In genomic region chr3:20150511-20150910, GRCm38 (mm10) we compare ENCODE assay signal across 27 mouse cellular contexts. TPM values are rescaled to one million over a fixed set of nuclear protein-coding genes. Genes with fewer than 3 reads are reported as not detected.
DNase-seq lines count a peak whose midpoint lies in the region; ATAC-seq and TF ChIP-seq lines count a peak whose summit lies in the region.
"Had no signal": no experiment of that assay in that cellular context is flagged by ENCODE, and none has a peak within 500 bp of the region (broad histone marks: within the 10 kb centered on the region; RNA-seq: fewer than 3 reads in every experiment).

No protein-coding gene starts in this region.

- 0 out of 2 replicates have a peak, but pooled peaks cover 9% of the 10 kb centered on the region for H3K36me3 ChIP-seq in heart, embryonic 11.5 days (ENCODE audit: control insufficient read depth, insufficient read depth, low read length)
- H3K36me3 ChIP-seq in heart, embryonic 14.5 days (ENCODE audit: control insufficient read depth, insufficient read depth, low read length) = peaks cover 64% of the 10 kb centered on the region
- peaks cover 45% of the 10 kb centered on the region for H3K36me3 ChIP-seq in heart, postnatal 0 days (replicated peaks; ENCODE audit: control insufficient read depth, insufficient read depth, low read length)
- H3K36me3 ChIP-seq: embryonic facial prominence, embryonic 12.5 days; hindbrain, embryonic 13.5 days; intestine, embryonic 15.5 days had no signal

- H3K4me3 ChIP-seq in heart, embryonic 11.5 days (ENCODE audit: low read depth, low read length) = no peak overlapping the region
- no peak overlapping the region for H3K4me3 ChIP-seq in heart, embryonic 14.5 days (ENCODE audit: control insufficient read depth in 1 of 2, insufficient read depth in 1 of 2, low read depth in 1 of 2, low read length in 2 of 2)
- H3K4me3 ChIP-seq in heart, postnatal 0 days (ENCODE audit: low read depth, low read length) = no peak overlapping the region
- H3K4me3 ChIP-seq: embryonic facial prominence, embryonic 12.5 days; embryonic facial prominence, embryonic 15.5 days; gastrocnemius, adult 2 months; hindbrain, embryonic 10.5 days; hindbrain, embryonic 13.5 days; intestine, embryonic 15.5 days had no signal

- H3K4me1 ChIP-seq in heart, embryonic 11.5 days (ENCODE audit: control insufficient read depth, insufficient read depth, low read length) = peaks cover 17% of the 10 kb centered on the region
- H3K4me1 ChIP-seq in heart, embryonic 14.5 days (ENCODE audit: control insufficient read depth in 2 of 2, insufficient read depth in 2 of 2, low read length in 2 of 2) = peaks cover 11 to 48% of the 10 kb centered on the region in 2 experiments
- H3K4me1 ChIP-seq in heart, postnatal 0 days (ENCODE audit: control insufficient read depth, insufficient read depth) = peaks cover 50% of the 10 kb centered on the region

- no peak overlapping the region for H3K9ac ChIP-seq in heart, embryonic 11.5 days (ENCODE audit: low read depth, low read length)
- H3K9ac ChIP-seq in heart, embryonic 14.5 days (ENCODE audit: low read length) = peak overlapping the region; percentile 99
- no peak overlapping the region for H3K9ac ChIP-seq in heart, postnatal 0 days (replicated peaks; ENCODE audit: low read depth, low read length)
- H3K9ac ChIP-seq: embryonic facial prominence, embryonic 12.5 days; embryonic facial prominence, embryonic 15.5 days; forebrain, postnatal 0 days; hindbrain, embryonic 13.5 days; intestine, embryonic 15.5 days had no signal

- TF ChIP-seq EP300 in heart, postnatal 0 days (IDR thresholded peaks at IDR 0.05; ENCODE audit: low read depth) = no peak

- no peak for DNase-seq in heart, postnatal 4 days
- no peak for DNase-seq in heart, adult 8-10 months (ENCODE audit: low spot score)
- no peak for DNase-seq in heart, postnatal 0 days (ENCODE audit: low spot score)
- DNase-seq in heart, postnatal 25 days (ENCODE audit: low spot score) = no peak
- DNase-seq in ZHBTc4 (ENCODE audit: low read depth, low spot score) = peak; percentile 52
- DNase-seq in gastrocnemius, postnatal 10 days = no peak
- DNase-seq: adrenal gland, adult 2 months; adrenal gland, postnatal 14 days; cerebellum, adult 11 months; cerebellum, adult 2 months; cerebellum, adult 9-11 months; cerebellum, postnatal 25 days; forebrain, postnatal 0 days; gastrocnemius, adult 2 months; gastrocnemius, postnatal 25 days; kidney, adult 18-20 months; kidney, adult 9 months had no signal

- no peak for TF ChIP-seq CTCF in heart, postnatal 0 days (IDR thresholded peaks at IDR 0.05; ENCODE audit: low read depth)

- no peaks in the 10 kb centered on the region for H3K27me3 ChIP-seq in heart, embryonic 11.5 days (ENCODE audit: control insufficient read depth, insufficient read depth, low read length)
- no peaks in the 10 kb centered on the region for H3K27me3 ChIP-seq in heart, embryonic 14.5 days (ENCODE audit: control insufficient read depth, insufficient read depth, low read length)
- no peaks in the 10 kb centered on the region for H3K27me3 ChIP-seq in heart, postnatal 0 days (ENCODE audit: control insufficient read depth, insufficient read depth, low read length)
- H3K27me3 ChIP-seq: embryonic facial prominence, embryonic 12.5 days; embryonic facial prominence, embryonic 15.5 days; hindbrain, embryonic 13.5 days; intestine, embryonic 15.5 days had no signal

- no peak for ATAC-seq in heart, embryonic 11.5 days (replicated peaks; ENCODE audit: insufficient number of reproducible peaks, low FRiP score, low TSS enrichment)
- ATAC-seq in heart, embryonic 14.5 days (ENCODE audit: insufficient number of reproducible peaks, insufficient read depth, low FRiP score, low read depth) = no peak
- no peak for ATAC-seq in heart, postnatal 0 days (ENCODE audit: insufficient read depth, low read depth)
- ATAC-seq: CD4-positive, CD25-positive, alpha-beta regulatory T cell, adult 4 months; forebrain, embryonic 14.5 days; forebrain, postnatal 0 days; hindbrain, embryonic 16.5 days; intestine, embryonic 15.5 days had no signal

- no peaks in the 10 kb centered on the region for H3K9me3 ChIP-seq in heart, embryonic 11.5 days (replicated peaks; ENCODE audit: control insufficient read depth, low read length)
- no peaks in the 10 kb centered on the region for H3K9me3 ChIP-seq in heart, embryonic 14.5 days (ENCODE audit: control insufficient read depth, low read length)
- no peaks in the 10 kb centered on the region for H3K9me3 ChIP-seq in heart, postnatal 0 days (replicated peaks; ENCODE audit: control insufficient read depth, low read length)
- H3K9me3 ChIP-seq: embryonic facial prominence, embryonic 12.5 days; embryonic facial prominence, embryonic 15.5 days; hindbrain, embryonic 10.5 days; hindbrain, embryonic 13.5 days; intestine, embryonic 15.5 days had no signal

- WGBS in heart, embryonic 11.5 days (ENCODE audit: insufficient replicate concordance) = 40% methylated on average over 2 of the region's 2 CpGs
- 26% methylated on average over 2 of the region's 2 CpGs for WGBS in heart, embryonic 14.5 days
- WGBS in heart, postnatal 0 days = 44% methylated on average over 2 of the region's 2 CpGs

- H3K27ac ChIP-seq in heart, embryonic 11.5 days (ENCODE audit: low read depth, low read length) = peak overlapping the region; percentile 73
- H3K27ac ChIP-seq in heart, embryonic 14.5 days (replicated peaks in 1 of 2; ENCODE audit: control insufficient read depth in 1 of 2, insufficient read depth in 1 of 2, low read depth in 2 of 2, low read length in 2 of 2) = peak overlapping the region; percentile 38 to 96
- H3K27ac ChIP-seq in heart, postnatal 0 days (ENCODE audit: low read depth) = peak overlapping the region; percentile 48; the same call in 1 of the 2 replicates
- H3K27ac ChIP-seq: embryonic facial prominence, embryonic 12.5 days; embryonic facial prominence, embryonic 15.5 days; hindbrain, embryonic 10.5 days; hindbrain, embryonic 13.5 days; intestine, embryonic 15.5 days had no signal

- H3K4me2 ChIP-seq in heart, embryonic 11.5 days = peak overlapping the region; percentile 63
- peak overlapping the region; percentile 61 for H3K4me2 ChIP-seq in heart, embryonic 14.5 days (ENCODE audit: low read length)
- H3K4me2 ChIP-seq in heart, postnatal 0 days (ENCODE audit: low read depth, low read length) = no peak overlapping the region
- H3K4me2 ChIP-seq: embryonic facial prominence, embryonic 12.5 days; embryonic facial prominence, embryonic 15.5 days; hindbrain, embryonic 13.5 days; intestine, embryonic 15.5 days had no signal

- intact Hi-C loops in heart, postnatal 25 days (cut with DNase I) = loop anchor here (5.0 to 10.0 kb wide), 2 partner anchors 47 to 526 kb away; partner anchors contain the start of gene 1700064H15Rik

RNA-seq across cellular contexts. Expression of gene Gyg, which starts 4.6 kb away (rescaled TPM):
- polyA plus RNA-seq in heart, embryonic 11.5 days (2014; fragmentation: Nextera tagmentation; extraction: Ambion mirVana) = 797 and 836 TPM in 2 replicates
- 100 to 1,000 TPM; 226 to 231 TPM for total RNA-seq in heart, postnatal 4 days (2021)
- 778 and 797 TPM in 2 replicates for polyA plus RNA-seq in heart, embryonic 14.5 days (2014; fragmentation: Nextera tagmentation; extraction: Ambion mirVana)
- total RNA-seq in heart, adult 8-10 months (2022) = 100 to 1,000 TPM; 159 to 174 (median 169) TPM
- 237 and 317 TPM in 2 replicates for total RNA-seq in heart, postnatal 0 days (2014; rRNA removed; ENCODE audit: low replicate concordance)
- 338 and 340 TPM in 2 replicates for polyA plus RNA-seq in heart, postnatal 0 days (2015; fragmentation: Nextera tagmentation; extraction: Ambion mirVana)
- total RNA-seq in heart, postnatal 25 days (2021) = 100 to 1,000 TPM; 145 to 158 TPM
- total RNA-seq in gastrocnemius, postnatal 10 days (2021) = 100 to 1,000 TPM; 142 to 157 TPM
